Mouse (Mus musculus): ENCODE data around the gene Golph3l.

DNA sequence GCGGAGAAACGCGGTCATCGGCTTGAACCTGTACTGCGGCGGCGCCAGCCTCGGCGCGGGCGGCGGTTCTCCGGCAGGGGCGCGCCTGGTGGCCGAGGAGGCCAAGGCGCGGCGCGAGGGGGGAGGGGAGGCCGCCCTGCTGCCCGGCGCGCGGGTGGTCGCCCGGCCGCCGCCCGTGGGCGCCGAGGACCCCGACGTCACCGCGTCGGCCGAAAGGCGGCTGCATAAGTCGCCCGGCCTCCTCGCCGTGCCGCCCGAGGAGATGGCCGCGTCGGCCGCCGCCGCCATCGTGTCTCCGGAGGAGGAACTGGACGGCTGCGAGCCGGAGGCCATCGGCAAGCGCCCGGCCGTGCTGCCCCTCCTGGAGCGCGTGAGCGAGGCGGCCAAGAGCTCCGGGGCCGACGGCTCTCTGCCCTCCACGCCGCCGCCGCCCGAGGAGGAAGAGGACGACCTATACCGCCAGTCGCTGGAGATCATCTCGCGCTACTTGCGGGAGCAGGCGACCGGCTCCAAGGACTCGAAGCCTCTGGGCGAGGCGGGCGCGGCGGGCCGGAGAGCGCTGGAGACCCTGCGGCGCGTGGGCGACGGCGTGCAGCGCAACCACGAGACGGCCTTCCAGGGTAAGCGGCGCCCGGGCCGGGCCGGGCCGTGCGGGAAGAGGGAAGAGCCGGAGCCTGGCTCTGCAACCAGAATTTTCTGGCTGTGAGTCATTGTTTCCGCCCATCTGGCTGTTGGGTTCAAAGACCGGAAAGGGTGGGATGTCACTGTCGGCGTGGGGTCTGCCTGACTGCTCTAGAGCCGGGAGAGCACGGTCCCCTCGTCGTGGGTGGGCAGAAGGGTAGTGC is 70.4 kb downstream of the Golph3l start:
- TF ChIP-seq CTCF (IDR thresholded peaks at IDR 0.05; ENCODE audit: control insufficient read depth, insufficient read depth, low read length) (no peak), POLR2A (IDR thresholded peaks at IDR 0.05; ENCODE audit: borderline replicate concordance, control insufficient read depth, low read depth, low read length) (peak; percentile 36; the same call in 1 of the 2 replicates)
